Mouse (Mus musculus) cortical plate, adult 2 months (tissue): ENCODE measurements around the gene Il31ra.

Experiments used
- CTCF ChIP-seq: fragments of 200-500 bp; IDR thresholded peaks from 2 replicates; pipeline ENCODE4 v1.5.1; 2011; ENCODE audit warnings: mild to moderate bottlenecking, control low read depth, low read length; ENCODE audit not compliant: insufficient read depth; ENCODE audit errors: extremely low read depth
- POLR2A ChIP-seq: fragments of 200-500 bp; IDR thresholded peaks from 2 replicates; pipeline ENCODE4 v1.6.1; 2011; ENCODE audit warnings: mild to moderate bottlenecking, low read length, control low read depth; ENCODE audit not compliant: insufficient read depth; ENCODE audit errors: extremely low read depth

DNA sequence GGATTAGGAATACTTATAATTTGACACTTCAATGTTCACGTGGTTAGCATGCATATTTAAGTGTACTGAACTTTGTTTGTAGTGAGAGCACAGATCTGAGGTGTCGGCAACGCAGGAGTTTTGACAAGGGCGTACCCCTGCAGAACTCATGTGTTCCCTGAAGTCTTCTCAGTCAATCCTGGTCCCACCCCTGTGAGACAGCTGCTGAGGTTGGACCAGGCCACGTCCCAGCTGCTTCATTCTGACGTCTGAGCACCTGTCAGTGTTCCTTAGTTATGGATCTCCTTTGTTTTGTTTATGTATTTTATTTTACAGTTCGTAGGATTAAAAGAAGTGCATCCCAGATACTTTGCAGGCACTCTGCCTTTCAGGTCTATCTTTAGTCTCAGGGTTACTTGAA, 111.1 kb downstream of the Il31ra start:
- TF ChIP-seq CTCF (no peak), POLR2A (no peak)
